Mouse (Mus musculus) embryonic facial prominence, embryonic 12.5 days (tissue): ENCODE measurements at regions not wholly inside any gene's neighbourhood (a gene's known extent, or its start where the extent isn't known, plus 50 kb on each side); places are given as distances from the start of the nearest gene placed in this dataset.
A peak's percentile ranks its signal among the peaks of the same experiment; 100 is the strongest.

Experiments used
- ATAC-seq: fragments of 200-750 bp; cut with Nextera tagmentation; 2 replicates; pipeline ENCODE4 v1.8.0; 2017; ENCODE audit not compliant: insufficient number of reproducible peaks, insufficient read depth, low FRiP score, low TSS enrichment
- H3K27ac ChIP-seq: fragments of 300-500 bp; sonication (generic); 2 replicates; pipeline ENCODE4 v1.5.1; 2016; ENCODE audit warnings: mild to moderate bottlenecking
- H3K27me3 ChIP-seq: fragments of 300-500 bp; sonication (generic); 2 replicates; pipeline ENCODE4 v1.6.1; 2016; ENCODE audit warnings: mild to moderate bottlenecking, moderate library complexity
- H3K36me3 ChIP-seq: fragments of 300-500 bp; sonication (generic); 2 replicates; pipeline ENCODE4 v1.6.1; 2016; ENCODE audit warnings: mild to moderate bottlenecking
- H3K4me1 ChIP-seq: fragments of 300-500 bp; sonication (generic); 2 replicates; pipeline ENCODE4 v1.6.1; 2016
- H3K4me2 ChIP-seq: fragments of 300-500 bp; sonication (generic); replicated peaks from 2 replicates; pipeline ENCODE4 v1.6.1; 2016; ENCODE audit warnings: mild to moderate bottlenecking, moderate library complexity
- H3K4me3 ChIP-seq: fragments of 300-500 bp; sonication (generic); 2 replicates; pipeline ENCODE4 v1.5.1; 2016; ENCODE audit warnings: mild to moderate bottlenecking
- H3K9ac ChIP-seq: fragments of 300-500 bp; sonication (generic); 2 replicates; pipeline ENCODE4 v1.6.1; 2016; ENCODE audit warnings: mild to moderate bottlenecking, moderate library complexity
- H3K9me3 ChIP-seq: fragments of 300-500 bp; sonication (generic); 2 replicates; pipeline ENCODE4 v1.6.1; 2016; ENCODE audit warnings: mild to moderate bottlenecking, moderate library complexity
- WGBS: fragments of 180-500 bp; shearing (Covaris S2); methylation state at CpG from one replicate; pipeline ENCODE4 v1.1.7; 2016; 5-methylcytosine and 5-hydroxymethylcytosine counted together

DNA sequence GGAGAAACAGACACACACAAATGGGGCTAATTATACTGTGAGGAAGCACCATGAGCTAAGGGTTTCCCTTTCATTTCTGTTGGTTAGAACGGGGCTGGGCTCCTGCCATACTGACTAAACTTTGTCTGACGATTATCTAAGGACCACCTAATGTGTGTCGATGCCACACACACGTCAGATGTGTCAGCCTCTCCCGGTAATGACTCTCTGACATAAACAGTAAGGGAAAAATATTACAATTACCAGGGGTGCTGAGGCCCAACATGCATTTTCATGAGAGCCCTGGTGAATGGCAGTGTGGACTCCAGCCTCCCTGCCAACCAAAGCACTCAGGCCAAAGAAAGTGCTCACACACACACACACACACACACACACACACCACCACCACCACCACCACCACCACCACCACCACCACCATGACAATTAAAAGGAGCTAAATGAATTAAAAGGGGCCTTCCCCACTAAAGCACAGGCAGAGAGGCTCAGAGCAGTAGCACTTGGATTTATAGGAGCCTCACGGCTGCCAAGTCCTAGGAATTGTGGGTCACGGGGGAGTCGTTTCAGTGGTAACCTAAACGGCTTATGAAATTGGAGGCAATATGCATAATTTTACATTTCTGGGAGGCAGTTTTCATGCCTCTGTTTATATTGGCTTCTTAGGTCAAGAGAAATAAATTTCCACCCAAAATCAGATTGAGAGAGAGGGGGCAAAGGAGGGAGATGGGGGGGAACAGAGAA, 193.7 kb upstream of the Irx3 start:
- no peak overlapping the region for H3K4me2 ChIP-seq
- 0 out of 2 replicates have a peak, but pooled peaks cover 6% of the 10 kb centered on the region for H3K9me3 ChIP-seq
- H3K36me3 ChIP-seq, result no peaks in the 10 kb centered on the region
- no peak overlapping the region for H3K9ac ChIP-seq
- H3K4me1 ChIP-seq, result peaks cover 54% of the 10 kb centered on the region
- WGBS, result 44% methylated on average over 9 of the region's 9 CpGs
- no peak for ATAC-seq
- H3K4me3 ChIP-seq, result no peak overlapping the region
- H3K27me3 ChIP-seq, result peaks cover 25% of the 10 kb centered on the region; the same call in 1 of the 2 replicates
- no peak overlapping the region for H3K27ac ChIP-seq

GRCm38 (mm10) chr8:91991542-91992452, 189.9 kb upstream of the Irx3 start:
- Histone ChIP-seq H3K36me3 (no peaks in the 10 kb centered on the region), H3K9ac (no peak overlapping the region), H3K9me3 (no peaks in the 10 kb centered on the region), H3K4me2 (peak overlapping the region; percentile 44), H3K27me3 (peaks cover 21% of the 10 kb centered on the region; the same call in 1 of the 2 replicates), H3K4me1 (peaks cover 52% of the 10 kb centered on the region), H3K27ac (no peak overlapping the region), H3K4me3 (no peak overlapping the region)
- WGBS, result 26% methylated on average over 25 of the region's 25 CpGs
- ATAC-seq, result no peak

DNA sequence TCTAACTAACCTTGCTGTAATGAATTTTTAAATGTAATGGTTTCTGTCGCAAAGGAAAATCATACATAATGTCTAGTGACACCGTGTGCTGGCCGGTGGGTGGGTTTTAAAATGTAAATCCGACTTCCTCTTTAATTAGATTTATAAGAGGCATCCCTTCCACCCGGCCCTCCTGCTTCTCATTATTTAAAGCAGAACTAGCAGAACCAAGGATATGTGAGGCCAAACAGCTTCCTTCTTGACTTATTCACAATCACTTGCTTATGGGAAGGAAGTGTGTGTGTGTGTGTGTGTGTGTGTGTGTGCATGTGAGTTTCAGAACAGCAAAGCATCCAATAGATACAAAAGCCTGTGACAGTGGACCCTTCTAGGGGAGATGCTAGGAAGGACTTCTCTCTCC, 189.1 kb upstream of the Irx3 start:
- Histone ChIP-seq H3K27me3 (peaks cover 15% of the 10 kb centered on the region; the same call in 1 of the 2 replicates), H3K4me3 (no peak overlapping the region)
- 24% methylated on average over 5 of the region's 5 CpGs for WGBS

DNA sequence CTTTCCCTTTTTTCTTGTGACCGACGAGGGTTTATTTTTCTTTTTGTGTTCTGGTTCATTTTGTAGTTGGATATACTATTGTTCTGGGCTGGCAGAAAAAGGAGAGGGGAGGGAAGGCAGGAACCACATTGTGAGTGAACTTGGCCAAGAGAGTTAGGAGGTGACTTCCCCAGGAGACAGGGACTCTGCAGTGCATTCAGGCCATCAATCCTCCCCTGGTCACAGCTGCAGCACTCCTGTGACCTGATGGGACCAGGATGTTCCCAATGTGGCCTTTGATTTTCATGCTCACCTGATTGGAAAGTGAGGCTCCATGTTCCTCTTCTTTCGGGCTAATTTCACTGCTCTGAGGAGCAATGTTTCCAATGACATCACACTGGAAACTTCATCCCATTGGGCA, 188.2 kb upstream of the Irx3 start:
- Histone ChIP-seq H3K27me3 (peaks cover 12% of the 10 kb centered on the region; the same call in 1 of the 2 replicates), H3K4me1 (peaks cover 34% of the 10 kb centered on the region)
- 59% methylated on average over 3 of the region's 3 CpGs for WGBS

More for the DNA sequence above, 189.1 kb upstream of the Irx3 start:
- no peak for ATAC-seq
- H3K9me3 ChIP-seq, result no peaks in the 10 kb centered on the region
- no peaks in the 10 kb centered on the region for H3K36me3 ChIP-seq
- no peak overlapping the region for H3K9ac ChIP-seq
- H3K27ac ChIP-seq, result 0 out of 2 replicates have a peak overlapping the region, but pooled peaks have one; percentile 3
- H3K4me1 ChIP-seq, result peaks cover 43% of the 10 kb centered on the region
- H3K4me2 ChIP-seq, result peak overlapping the region; percentile 44; the same call in 1 of the 2 replicates

DNA sequence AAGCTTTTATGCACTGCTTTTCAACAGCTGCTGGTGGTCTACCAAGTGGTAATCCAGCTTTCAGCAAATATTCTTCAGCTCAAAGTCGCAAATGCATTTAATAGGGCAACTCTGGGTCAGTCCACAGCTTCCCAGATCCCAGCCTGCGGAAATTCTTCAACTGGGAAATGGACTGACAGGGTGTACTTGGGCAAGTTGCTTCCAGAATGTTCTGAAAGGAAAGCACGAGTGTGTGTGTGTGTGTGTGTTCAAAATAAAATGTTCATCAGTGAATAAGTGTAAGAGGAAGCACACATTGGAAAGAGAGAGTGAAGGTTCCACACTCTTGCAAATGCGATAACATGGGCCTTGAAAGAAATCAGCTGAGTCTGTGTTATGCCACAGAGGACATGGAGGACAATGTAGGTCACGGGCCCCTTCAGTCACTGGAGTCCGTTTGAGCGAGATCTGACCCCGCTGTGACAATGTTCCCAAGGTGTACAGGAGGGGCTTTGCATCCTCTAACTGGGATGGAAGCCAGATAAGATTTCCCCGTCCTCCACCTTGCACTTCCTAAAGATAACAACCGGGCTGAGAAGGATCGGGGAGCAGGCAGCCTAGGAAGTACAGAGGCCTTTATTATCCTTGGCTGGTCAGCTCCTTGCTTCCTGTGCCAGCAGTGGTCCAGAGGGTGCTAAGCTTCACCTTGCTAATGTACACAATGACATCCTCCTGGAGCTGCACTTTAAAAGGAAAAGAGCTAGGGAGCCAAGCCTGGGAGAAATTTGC, 187.2 kb upstream of the Irx3 start:
- Histone ChIP-seq H3K4me2 (no peak overlapping the region), H3K4me3 (no peak overlapping the region), H3K27ac (no peak overlapping the region), H3K9me3 (no peaks in the 10 kb centered on the region), H3K36me3 (no peaks in the 10 kb centered on the region), H3K9ac (no peak overlapping the region), H3K27me3 (peaks cover 12% of the 10 kb centered on the region; the same call in 1 of the 2 replicates), H3K4me1 (peaks cover 32% of the 10 kb centered on the region)
- 62% methylated on average over 11 of the region's 11 CpGs for WGBS
- no peak for ATAC-seq

More for the DNA sequence above, 188.2 kb upstream of the Irx3 start:
- Histone ChIP-seq H3K4me3 (no peak overlapping the region), H3K9ac (no peak overlapping the region), H3K4me2 (no peak overlapping the region), H3K9me3 (no peaks in the 10 kb centered on the region), H3K27ac (no peak overlapping the region), H3K36me3 (no peaks in the 10 kb centered on the region)
- no peak for ATAC-seq

DNA sequence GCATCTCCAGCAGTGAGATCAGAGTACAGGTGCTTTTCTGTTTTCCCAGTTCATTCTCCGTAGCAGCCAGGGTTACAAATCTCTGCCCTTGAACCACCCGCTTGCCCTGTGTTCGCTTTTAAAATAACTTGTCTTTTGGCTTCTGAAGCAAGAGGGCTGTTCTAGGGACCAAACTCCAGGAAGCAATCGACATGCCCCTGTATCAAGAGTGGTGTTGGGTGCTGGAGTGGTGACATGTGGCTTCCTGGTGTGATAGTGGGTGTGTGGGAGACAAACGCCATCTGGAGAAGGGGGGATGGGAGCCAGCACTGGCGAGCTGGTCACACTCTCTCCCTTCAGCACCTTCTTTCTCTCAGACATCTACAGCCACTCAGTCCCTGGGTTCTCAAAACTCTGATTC, 186.0 kb upstream of the Irx3 start:
- WGBS, result 61% methylated on average over 6 of the region's 6 CpGs
- H3K4me3 ChIP-seq, result no peak overlapping the region
- ATAC-seq, result no peak
- peaks cover 24% of the 10 kb centered on the region for H3K4me1 ChIP-seq
- H3K36me3 ChIP-seq, result no peaks in the 10 kb centered on the region
- H3K27ac ChIP-seq, result no peak overlapping the region
- no peaks in the 10 kb centered on the region for H3K9me3 ChIP-seq
- 0 out of 2 replicates have a peak, but pooled peaks cover 7% of the 10 kb centered on the region for H3K27me3 ChIP-seq
- no peak overlapping the region for H3K4me2 ChIP-seq
- H3K9ac ChIP-seq, result no peak overlapping the region

GRCm38 (mm10) chr8:91983171-91983570, 181.3 kb upstream of the Irx3 start:
- Histone ChIP-seq H3K9ac (no peak overlapping the region), H3K27me3 (no peaks in the 10 kb centered on the region), H3K4me3 (no peak overlapping the region), H3K4me2 (no peak overlapping the region), H3K27ac (no peak overlapping the region), H3K4me1 (no peaks in the 10 kb centered on the region), H3K36me3 (no peaks in the 10 kb centered on the region), H3K9me3 (no peaks in the 10 kb centered on the region)
- ATAC-seq, result no peak
- 54% methylated on average over 2 of the region's 2 CpGs for WGBS

DNA sequence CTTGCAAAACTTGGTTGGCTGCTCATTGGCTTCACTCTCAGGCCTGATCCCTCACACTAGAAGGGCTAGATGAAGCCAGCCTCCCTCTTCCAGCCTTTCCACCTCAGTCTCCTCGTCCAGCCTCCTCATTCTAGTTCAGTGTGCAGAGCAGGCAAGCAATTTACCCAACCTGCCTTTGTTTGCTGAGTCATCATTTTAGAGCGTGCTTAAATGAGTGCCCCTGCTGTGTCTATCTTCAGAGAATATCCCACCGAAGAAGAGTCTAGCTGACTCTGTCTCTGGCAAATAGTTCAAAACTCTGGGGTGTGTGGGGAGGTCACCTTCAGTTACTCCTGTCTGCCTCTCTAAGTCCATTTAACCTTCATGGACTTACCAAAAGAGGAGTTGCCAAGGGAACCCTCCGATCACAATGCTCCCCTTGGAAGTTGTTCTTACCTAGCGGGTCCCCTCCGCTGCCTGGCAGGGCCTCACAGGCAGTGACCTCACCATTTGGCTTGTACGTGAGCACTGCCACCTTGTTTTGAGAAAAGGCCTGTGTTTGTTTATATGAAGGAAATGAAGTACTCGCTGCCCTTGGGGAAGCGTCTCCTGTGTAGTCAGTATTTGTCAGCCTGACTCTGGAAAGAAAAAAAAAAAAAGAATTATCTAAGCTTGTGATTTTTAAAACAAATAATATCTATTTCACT, 175.2 kb upstream of the Irx3 start:
- no peaks in the 10 kb centered on the region for H3K36me3 ChIP-seq
- 58% methylated on average over 9 of the region's 9 CpGs for WGBS
- H3K9ac ChIP-seq, result no peak overlapping the region
- no peak overlapping the region for H3K27ac ChIP-seq
- no peak overlapping the region for H3K4me3 ChIP-seq
- H3K27me3 ChIP-seq, result no peaks in the 10 kb centered on the region
- H3K4me1 ChIP-seq, result peaks cover 9% of the 10 kb centered on the region; the same call in 1 of the 2 replicates
- H3K4me2 ChIP-seq, result no peak overlapping the region
- no peak for ATAC-seq
- no peaks in the 10 kb centered on the region for H3K9me3 ChIP-seq

DNA sequence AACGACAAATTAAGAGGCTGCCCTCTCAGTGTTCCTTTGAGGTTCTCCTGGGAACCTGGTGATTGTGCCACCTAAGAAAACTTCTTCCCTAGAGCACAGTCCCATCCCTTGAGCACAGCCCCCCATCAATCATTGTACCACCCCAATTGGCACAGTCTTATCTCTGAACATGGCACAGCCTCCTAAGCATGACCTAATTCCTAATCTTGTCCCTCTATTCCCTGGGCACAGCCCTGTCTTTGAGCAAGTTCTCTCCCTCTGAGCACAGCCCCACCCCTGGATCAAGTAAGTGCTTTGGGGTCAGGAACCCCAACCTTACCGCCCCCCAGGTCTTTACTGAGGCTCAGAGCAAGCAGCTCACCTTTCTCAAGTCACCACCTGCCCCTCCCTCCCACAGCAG, 173.6 kb upstream of the Irx3 start:
- ATAC-seq, result no peak
- Histone ChIP-seq H3K4me1 (peaks cover 9% of the 10 kb centered on the region; the same call in 1 of the 2 replicates), H3K27me3 (no peaks in the 10 kb centered on the region), H3K9me3 (no peaks in the 10 kb centered on the region), H3K27ac (no peak overlapping the region), H3K4me2 (no peak overlapping the region), H3K4me3 (no peak overlapping the region), H3K36me3 (no peaks in the 10 kb centered on the region), H3K9ac (no peak overlapping the region)
- WGBS, result 89% methylated on average over 2 of the region's 2 CpGs

DNA sequence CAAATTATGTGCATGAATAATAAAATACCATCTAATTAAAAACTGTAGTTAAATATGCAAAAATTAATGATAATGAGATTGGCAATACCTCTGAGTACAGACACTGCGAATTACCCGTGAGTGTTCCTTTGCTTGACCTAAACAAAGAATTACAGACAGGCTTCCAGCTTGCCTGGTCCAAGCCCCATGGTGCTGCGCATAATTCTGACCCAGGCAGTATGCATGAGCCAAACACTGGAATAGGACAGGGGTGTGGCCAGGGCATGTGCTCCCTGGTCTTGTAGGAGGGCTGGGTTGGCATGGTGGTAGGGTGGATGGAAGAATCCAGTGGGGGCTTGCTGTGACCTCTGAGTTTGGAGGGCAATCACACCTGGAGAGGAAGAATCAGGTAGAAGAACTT, 172.8 kb upstream of the Irx3 start:
- H3K27me3 ChIP-seq, result no peaks in the 10 kb centered on the region
- no peaks in the 10 kb centered on the region for H3K36me3 ChIP-seq
- H3K4me3 ChIP-seq, result no peak overlapping the region
- 89% methylated on average over 3 of the region's 3 CpGs for WGBS
- H3K4me1 ChIP-seq, result peaks cover 9% of the 10 kb centered on the region; the same call in 1 of the 2 replicates
- no peak overlapping the region for H3K9ac ChIP-seq
- H3K4me2 ChIP-seq, result no peak overlapping the region
- H3K9me3 ChIP-seq, result no peaks in the 10 kb centered on the region
- ATAC-seq, result no peak
- no peak overlapping the region for H3K27ac ChIP-seq

DNA sequence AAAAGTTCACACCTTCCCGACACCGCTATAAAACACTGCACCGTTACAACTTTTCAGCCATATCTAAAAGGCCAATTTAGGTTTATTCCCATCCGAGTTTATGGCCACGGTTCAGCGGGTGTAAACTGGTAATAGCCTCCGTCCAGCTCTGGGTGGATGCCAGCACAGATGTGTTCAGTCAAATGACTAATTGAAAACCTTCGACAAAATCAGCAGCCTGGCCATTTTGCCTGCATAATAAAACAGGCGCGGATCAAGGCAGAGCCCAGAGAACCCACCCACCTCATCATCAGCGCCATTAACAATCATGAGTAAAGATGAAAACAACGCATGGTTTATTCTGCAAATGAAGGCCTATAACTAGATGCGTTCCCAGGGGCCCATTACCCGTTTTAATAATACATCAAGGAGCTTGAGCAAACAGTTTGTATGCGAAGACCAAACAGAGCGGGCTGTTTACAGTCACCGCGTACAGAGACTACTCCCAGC, 172.1 kb upstream of the Irx3 start:
- 76% methylated on average over 18 of the region's 18 CpGs for WGBS
- ATAC-seq, result no peak
- no peaks in the 10 kb centered on the region for H3K27me3 ChIP-seq
- peaks cover 9% of the 10 kb centered on the region; the same call in 1 of the 2 replicates for H3K4me1 ChIP-seq
- no peak overlapping the region for H3K27ac ChIP-seq
- H3K36me3 ChIP-seq, result no peaks in the 10 kb centered on the region
- H3K4me2 ChIP-seq, result no peak overlapping the region
- H3K9me3 ChIP-seq, result no peaks in the 10 kb centered on the region
- H3K4me3 ChIP-seq, result no peak overlapping the region
- no peak overlapping the region for H3K9ac ChIP-seq
